Mouse (Mus musculus) liver, adult 2 months (tissue): ENCODE data around the gene Cnbd2. TPM values are rescaled to one million over a fixed set of nuclear protein-coding genes. Genes with fewer than 3 reads are reported as not detected.

Experiments used
- DNase-seq: peaks from one replicate; pipeline ENCODE4 v3.0.0-alpha.2; 2011; ENCODE audit warnings: low read depth, low spot score; ENCODE audit errors: extremely low read depth
- H3K27ac ChIP-seq: fragments of 200-500 bp; replicated peaks from 2 replicates; pipeline ENCODE4 v1.5.1; 2012; ENCODE audit warnings: low read depth, mild to moderate bottlenecking, control low read depth, inconsistent platforms, low read length; ENCODE audit not compliant: insufficient read depth
- H3K27me3 ChIP-seq: fragments of 200-500 bp; 2 replicates; pipeline ENCODE4 v1.6.1; 2012; ENCODE audit warnings: mild to moderate bottlenecking, moderate library complexity, low read length, inconsistent platforms; ENCODE audit not compliant: control insufficient read depth, insufficient read depth
- H3K36me3 ChIP-seq: fragments of 200-500 bp; 2 replicates; pipeline ENCODE4 v1.6.1; 2012; ENCODE audit warnings: low read length, inconsistent platforms; ENCODE audit not compliant: control insufficient read depth, insufficient read depth
- H3K4me1 ChIP-seq: fragments of 200-500 bp; 2 replicates; pipeline ENCODE4 v1.6.1; 2011; ENCODE audit warnings: low read length; ENCODE audit not compliant: control insufficient read depth, insufficient read depth
- H3K4me3 ChIP-seq: fragments of 200-500 bp; 2 replicates; pipeline ENCODE4 v1.5.1; 2011; ENCODE audit warnings: low read depth, mild to moderate bottlenecking, control low read depth, low read length, moderate library complexity; ENCODE audit not compliant: insufficient read depth
- H3K79me2 ChIP-seq: fragments of 200-500 bp; 2 replicates; pipeline ENCODE4 v1.6.1; 2012; ENCODE audit warnings: inconsistent platforms, mild to moderate bottlenecking, low read length, moderate library complexity; ENCODE audit not compliant: control insufficient read depth, insufficient read depth
- H3K9ac ChIP-seq: fragments of 200-500 bp; 2 replicates; pipeline ENCODE4 v1.6.1; 2012; ENCODE audit warnings: low read depth, mild to moderate bottlenecking, control low read depth, inconsistent platforms, low read length
- CTCF ChIP-seq: fragments of 200-500 bp; IDR thresholded peaks from 2 replicates; pipeline ENCODE4 v1.5.1; 2011; ENCODE audit warnings: low read depth, low read length, control low read depth
- POLR2A ChIP-seq: fragments of 200-500 bp; IDR thresholded peaks from 2 replicates; pipeline ENCODE4 v1.6.1; 2011; ENCODE audit warnings: low read length, control low read depth; ENCODE audit not compliant: insufficient read depth; ENCODE audit errors: extremely low read depth
- WGBS: fragments of 180-500 bp; shearing (Covaris S2); methylation state at CpG from one replicate; pipeline ENCODE4 v1.1.7; 2018; 5-methylcytosine and 5-hydroxymethylcytosine counted together
- polyA plus RNA-seq: library from polyadenylated mRNA; depleted of rRNA; stranded (reverse); fragments of >200 nt; gene quantifications from 2 replicates; pipeline ENCODE4 v1.2.3, GENCODE M21; 2012; rRNA removed
- total RNA-seq: library from RNA; depleted of rRNA; stranded (reverse); fragments of >200 nt; gene quantifications from 2 replicates; pipeline ENCODE4 v1.2.3, GENCODE M21; 2014; rRNA removed

Cnbd2 gene
- total RNA-seq (0.67 and 1.0 TPM in 2 replicates), polyA plus RNA-seq (0.40 and 0.62 TPM in 2 replicates)

GRCm38 (mm10) chr2:156312297-156312897 is at the start of gene Cnbd2, which contains the start of gene Scand1:
Gene Cnbd2 (plus strand): TSS chr2:156312299.
Gene Scand1 (minus strand): TSS chr2:156312704.
- Histone ChIP-seq H3K79me2 (no peaks in the 10 kb centered on the region; the same call in 1 of the 2 replicates), H3K36me3 (no peaks in the 10 kb centered on the region), H3K9ac (peak within 1 kb of the TSS; percentile 94), H3K4me1 (peaks cover 6% of the 10 kb centered on the region), H3K4me3 (peak within 1 kb of the TSS; percentile 81), H3K27me3 (no peaks in the 10 kb centered on the region), H3K27ac (peak within 1 kb of the TSS; percentile 88)
- peak; percentile 56; the same call in 1 of the 2 replicates for TF ChIP-seq POLR2A
- peak; percentile 26; the same call in 1 of the 2 replicates for TF ChIP-seq CTCF
- DNase-seq = peak; percentile 81
- WGBS = under 1% methylated on average over 49 of the region's 49 CpGs

GRCm38 (mm10) chr2:156263204-156263893 is 48.8 kb upstream of the Cnbd2 start:
- 90% methylated on average over 4 of the region's 4 CpGs for WGBS
- peaks cover 2% of the 10 kb centered on the region; the same call in 1 of the 2 replicates for H3K79me2 ChIP-seq
- no peak for DNase-seq
- no peaks in the 10 kb centered on the region for H3K27me3 ChIP-seq
- peaks cover 4% of the 10 kb centered on the region; the same call in 1 of the 2 replicates for H3K36me3 ChIP-seq
- no peaks in the 10 kb centered on the region for H3K4me1 ChIP-seq
- H3K9ac ChIP-seq = no peak overlapping the region
- no peak overlapping the region for H3K4me3 ChIP-seq
- no peak overlapping the region for H3K27ac ChIP-seq
- TF ChIP-seq POLR2A = no peak
- TF ChIP-seq CTCF = no peak

GRCm38 (mm10) chr2:156267636-156268035 is 44.5 kb upstream of the Cnbd2 start:
- Histone ChIP-seq H3K9ac (no peak overlapping the region), H3K4me1 (no peaks in the 10 kb centered on the region), H3K27ac (no peak overlapping the region), H3K27me3 (no peaks in the 10 kb centered on the region), H3K4me3 (no peak overlapping the region), H3K36me3 (peaks cover 14% of the 10 kb centered on the region), H3K79me2 (no peaks in the 10 kb centered on the region)
- DNase-seq = no peak
- no peak for TF ChIP-seq POLR2A
- no peak for TF ChIP-seq CTCF
- 94% methylated on average over 9 of the region's 9 CpGs for WGBS

- peaks cover 18% of the 10 kb centered on the region for H3K36me3 ChIP-seq
- H3K9ac ChIP-seq = no peak overlapping the region
- no peaks in the 10 kb centered on the region for H3K79me2 ChIP-seq
- no peak for DNase-seq
- WGBS = 90% methylated on average over 6 of the region's 6 CpGs
- no peak overlapping the region for H3K27ac ChIP-seq
- H3K4me3 ChIP-seq = no peak overlapping the region
- H3K4me1 ChIP-seq = no peaks in the 10 kb centered on the region
- H3K27me3 ChIP-seq = no peaks in the 10 kb centered on the region
- TF ChIP-seq CTCF (no peak), POLR2A (no peak)
These were observed 39.5 kb upstream of the Cnbd2 start for GRCm38 (mm10) chr2:156272553-156272952.

GRCm38 (mm10) chr2:156278226-156279017 is 33.7 kb upstream of the Cnbd2 start:
- TF ChIP-seq CTCF (peak; percentile 70), POLR2A (no peak)
- WGBS = 67% methylated on average over 4 of the region's 4 CpGs

More at GRCm38 (mm10) chr2:156278226-156279017, 33.7 kb upstream of the Cnbd2 start:
- no peak overlapping the region for H3K9ac ChIP-seq
- no peaks in the 10 kb centered on the region for H3K27me3 ChIP-seq
- H3K4me1 ChIP-seq = no peaks in the 10 kb centered on the region
- no peaks in the 10 kb centered on the region for H3K79me2 ChIP-seq
- H3K27ac ChIP-seq = peak overlapping the region; percentile 22; the same call in 1 of the 2 replicates
- peaks cover 10% of the 10 kb centered on the region; the same call in 1 of the 2 replicates for H3K36me3 ChIP-seq
- DNase-seq = peak; percentile 60
- H3K4me3 ChIP-seq = no peak overlapping the region
